Mouse (Mus musculus) gastrocnemius, postnatal 25 days (tissue): ENCODE measurements around the gene Chmp6. TPM values are rescaled to one million over a fixed set of nuclear protein-coding genes. Genes with fewer than 3 reads are reported as not detected.

Experiments
- DNase-seq: peaks from one replicate; pipeline ENCODE4 v3.0.0; 2022
- total RNA-seq, 2 experiments: library from RNA; stranded (reverse); gene quantifications; 1 replicate in 1 of 2; 2 replicates in 1 of 2; pipeline ENCODE4 v1.2.3; 2021

The Chmp6 gene
- total RNA-seq, 2 experiments from 2014 or later: 25.6 to 28.2 TPM

DNA sequence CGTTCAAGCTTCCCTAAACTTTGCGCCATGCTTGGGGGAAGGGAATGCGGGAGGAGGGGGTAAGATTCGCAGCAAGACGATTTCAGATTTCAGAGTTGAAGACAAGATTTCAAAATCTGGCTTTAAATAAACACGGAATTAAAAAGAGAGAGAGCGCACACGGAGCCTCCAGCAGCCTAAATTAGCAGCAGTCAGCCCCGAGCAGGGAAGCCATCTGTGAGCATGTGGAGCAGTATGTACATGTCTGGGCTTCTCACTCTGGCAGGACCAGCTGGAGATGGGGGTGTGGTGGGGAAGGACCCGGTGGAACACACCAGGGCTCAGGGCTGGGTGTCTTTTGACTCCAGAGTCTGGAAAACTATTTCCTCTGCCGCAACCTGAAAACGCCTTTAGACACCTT lies 24.0 kb downstream of the Chmp6 start:
- DNase-seq: no peak

- DNase-seq: no peak
Observed at GRCm38 (mm10) chr11:119937772-119938502, 24.7 kb downstream of the Chmp6 start.

GRCm38 (mm10) chr11:119939073-119939710 lies 26.0 kb downstream of the Chmp6 start:
- no peak for DNase-seq

DNA sequence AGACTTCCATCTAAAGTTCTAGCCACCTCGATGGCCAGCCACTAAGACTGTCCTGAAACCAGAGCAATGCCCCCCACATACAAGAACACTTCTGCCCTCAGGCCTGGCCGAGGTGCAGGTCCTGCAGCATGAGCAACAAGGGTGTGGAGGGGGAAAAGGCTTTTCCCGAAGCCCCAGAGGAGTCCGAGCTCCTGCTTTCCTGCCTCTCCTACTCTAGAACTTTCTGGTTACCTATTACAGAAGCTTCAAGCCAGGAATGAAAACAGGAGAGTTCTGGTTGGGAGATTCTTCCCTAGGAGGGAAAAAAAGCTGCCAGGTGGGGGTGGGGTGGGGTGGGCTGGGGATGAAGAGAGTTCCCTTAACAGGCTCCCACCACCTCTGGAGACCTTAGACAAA lies 26.5 kb downstream of the Chmp6 start:
- no peak for DNase-seq

GRCm38 (mm10) chr11:119940142-119940541 lies 26.9 kb downstream of the Chmp6 start:
- no peak for DNase-seq

- no peak for DNase-seq
Observed at GRCm38 (mm10) chr11:119941794-119942193, 28.6 kb downstream of the Chmp6 start.

GRCm38 (mm10) chr11:119942201-119942726 lies 29.0 kb downstream of the Chmp6 start:
- no peak for DNase-seq

- DNase-seq: peak; percentile 99
Observed at GRCm38 (mm10) chr11:119942727-119943427, 29.6 kb downstream of the Chmp6 start, which contains the start of gene Baiap2. Gene Baiap2, plus strand, starts transcription at chr11:119942763.

GRCm38 (mm10) chr11:119943428-119943988 lies 30.3 kb downstream of the Chmp6 start:
- DNase-seq: no peak

GRCm38 (mm10) chr11:119945343-119945742 lies 32.1 kb downstream of the Chmp6 start:
- no peak for DNase-seq

DNA sequence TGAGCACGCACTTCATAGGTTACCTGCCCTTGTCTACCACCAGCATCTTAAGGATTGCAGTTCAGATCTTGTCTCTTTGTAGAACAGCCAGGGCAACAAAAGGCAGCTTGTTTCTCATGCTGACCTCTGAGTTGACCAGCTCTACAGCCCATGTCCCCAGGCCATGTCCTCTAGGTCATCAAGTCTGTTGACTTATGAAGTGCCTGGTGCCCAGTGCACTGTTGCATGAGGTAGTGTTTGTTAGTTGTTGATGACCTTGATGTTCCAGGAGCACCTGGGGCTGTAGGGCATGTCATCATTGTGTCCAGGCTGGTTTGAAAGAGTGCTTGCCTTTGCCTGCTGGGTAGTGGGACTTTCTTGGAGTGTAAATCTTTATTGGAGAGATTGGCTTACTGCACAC lies 34.2 kb downstream of the Chmp6 start:
- no peak for DNase-seq

GRCm38 (mm10) chr11:119947897-119948296 lies 34.7 kb downstream of the Chmp6 start:
- no peak for DNase-seq

GRCm38 (mm10) chr11:119948305-119948704 lies 35.1 kb downstream of the Chmp6 start:
- no peak for DNase-seq

DNA sequence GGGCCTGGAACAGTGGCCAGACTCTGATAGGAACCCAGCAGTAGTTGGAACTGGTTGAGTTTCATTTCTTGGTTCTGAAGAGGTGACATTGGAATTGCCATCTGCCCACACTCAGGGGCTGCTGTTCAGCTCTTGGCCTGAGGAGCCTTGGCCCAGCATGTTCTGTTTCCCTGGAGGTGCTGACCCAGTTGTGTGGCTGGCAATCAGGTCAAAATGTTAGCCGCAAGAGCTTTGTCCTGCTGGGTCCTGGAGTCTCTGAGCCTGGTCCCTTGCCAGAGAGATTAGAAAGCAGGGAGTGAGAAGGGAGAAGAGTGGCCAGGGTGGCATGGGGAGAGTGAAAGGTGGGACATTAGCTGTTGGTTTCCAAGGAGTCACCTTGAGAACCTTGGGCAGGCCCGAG lies 35.6 kb downstream of the Chmp6 start:
- DNase-seq: no peak

- DNase-seq: no peak
Observed at GRCm38 (mm10) chr11:119950535-119950934, 37.3 kb downstream of the Chmp6 start.

- DNase-seq: no peak
Observed at GRCm38 (mm10) chr11:119951326-119951725, 38.1 kb downstream of the Chmp6 start.

DNA sequence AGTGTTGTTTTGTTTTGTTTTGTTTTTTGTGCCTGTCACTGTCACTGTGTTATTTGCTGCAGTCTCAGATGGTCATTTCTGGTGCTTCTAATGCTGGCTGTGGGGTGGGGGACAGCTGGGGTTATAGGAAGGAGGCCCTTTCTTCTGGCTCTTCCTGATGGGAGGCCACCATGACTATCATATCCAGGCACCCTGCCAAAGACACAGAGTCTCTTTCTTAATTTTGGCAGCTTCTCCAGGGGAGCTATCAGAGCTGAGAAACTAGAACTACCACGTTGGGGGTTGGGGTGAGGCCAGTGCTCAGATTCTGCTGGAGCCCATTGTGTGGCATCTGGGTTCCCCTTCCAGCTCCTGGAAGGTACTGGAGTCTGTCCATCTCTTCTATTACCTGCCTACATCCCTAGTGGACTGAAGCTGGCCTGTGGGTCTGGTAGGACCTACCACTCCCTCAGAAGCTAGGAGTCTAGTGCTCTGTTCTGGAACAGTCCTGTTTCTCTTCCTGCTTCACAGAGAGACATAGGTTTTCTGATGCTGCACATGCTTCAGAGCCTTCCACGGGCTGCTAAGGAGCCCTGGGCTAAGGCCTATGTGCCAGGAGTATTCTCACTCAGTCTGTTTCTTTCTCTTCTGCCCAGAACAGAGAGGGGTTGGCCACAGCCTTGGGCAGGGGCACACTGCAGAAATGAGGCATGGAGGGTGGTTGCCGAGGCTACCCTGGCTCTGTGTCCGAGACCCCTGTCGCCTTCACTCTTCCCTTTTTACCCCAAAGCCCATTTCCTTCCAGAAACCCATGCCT lies 39.4 kb downstream of the Chmp6 start:
- DNase-seq: peak; percentile 55

DNA sequence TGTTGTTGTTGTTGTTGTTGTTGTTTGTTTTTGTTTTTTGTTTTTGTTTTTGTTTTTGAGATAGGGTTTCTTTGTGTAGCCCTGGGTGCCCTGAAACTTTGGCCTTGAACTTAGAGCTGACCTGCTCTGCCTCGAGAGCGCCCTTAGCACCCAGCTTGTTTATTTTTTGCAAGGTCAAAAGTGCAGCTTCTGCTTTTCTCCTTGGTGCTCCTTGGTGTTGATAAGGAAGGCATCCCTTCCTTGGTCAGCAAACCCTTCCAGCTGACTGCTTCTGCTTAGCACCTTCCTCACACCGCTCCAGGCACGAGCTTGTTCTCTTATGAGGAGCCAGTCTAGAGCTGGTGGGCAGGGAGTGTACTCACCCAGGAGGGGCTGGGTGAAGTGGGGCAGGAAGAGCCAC lies 41.0 kb downstream of the Chmp6 start:
- no peak for DNase-seq

- no peak for DNase-seq
Observed at GRCm38 (mm10) chr11:119954749-119955337, 41.6 kb downstream of the Chmp6 start.

GRCm38 (mm10) chr11:119955432-119955831 lies 42.2 kb downstream of the Chmp6 start:
- no peak for DNase-seq

GRCm38 (mm10) chr11:119956590-119956989 lies 43.3 kb downstream of the Chmp6 start:
- no peak for DNase-seq
